Mouse (Mus musculus) CD4-positive, CD25-positive, alpha-beta regulatory T cell, adult 9 weeks (primary cell): ENCODE measurements around the gene Tbc1d15. TPM values are rescaled to one million over a fixed set of nuclear protein-coding genes. Genes with fewer than 3 reads are reported as not detected.

Source experiments
- polyA plus RNA-seq: library from polyadenylated mRNA; unstranded; fragments of 100-300 nt; shearing (Covaris generic); gene quantifications from one replicate; pipeline ENCODE4 v1.2.1, GENCODE M21; 2017

Tbc1d15 gene
- 140 TPM for polyA plus RNA-seq

GRCm38 (mm10) chr10:115251088-115251934 lies at the start of gene Tbc1d15:
TSS of gene Tbc1d15 (minus strand) at chr10:115251467.

GRCm38 (mm10) chr10:115184697-115185096 lies 66.6 kb downstream of the Tbc1d15 start, which contains the start of gene Tph2:
TSS of gene Tph2 (minus strand) at chr10:115185022.

Other genes starting within 250 kb of the Tbc1d15 start
- gene Tph2, start 66.4 kb downstream of the Tbc1d15 start, polyA plus RNA-seq, result not detected
- 4.2 TPM for gene Rab21, start 64.1 kb upstream of the Tbc1d15 start, polyA plus RNA-seq
- 72.5 TPM for gene Tmem19, start 111.0 kb upstream of the Tbc1d15 start, polyA plus RNA-seq
- 17.4 TPM for gene Thap2, start 133.0 kb upstream of the Tbc1d15 start, polyA plus RNA-seq
- 27.7 TPM for gene Zfc3h1, start 133.5 kb upstream of the Tbc1d15 start, polyA plus RNA-seq